Mouse (Mus musculus) lung, adult 2 months (tissue): ENCODE data around the gene Card6.

ENCODE experiments used
- CTCF ChIP-seq: fragments of 200-500 bp; IDR thresholded peaks from 2 replicates; pipeline ENCODE4 v1.5.1; 2011; ENCODE audit warnings: mild to moderate bottlenecking, low read length, control low read depth; ENCODE audit not compliant: insufficient read depth
- POLR2A ChIP-seq: fragments of 200-500 bp; IDR thresholded peaks from 2 replicates; pipeline ENCODE4 v1.6.1; 2011; ENCODE audit warnings: low read depth, mild to moderate bottlenecking, control low read depth, low read length, borderline replicate concordance; ENCODE audit errors: extremely low read depth

DNA sequence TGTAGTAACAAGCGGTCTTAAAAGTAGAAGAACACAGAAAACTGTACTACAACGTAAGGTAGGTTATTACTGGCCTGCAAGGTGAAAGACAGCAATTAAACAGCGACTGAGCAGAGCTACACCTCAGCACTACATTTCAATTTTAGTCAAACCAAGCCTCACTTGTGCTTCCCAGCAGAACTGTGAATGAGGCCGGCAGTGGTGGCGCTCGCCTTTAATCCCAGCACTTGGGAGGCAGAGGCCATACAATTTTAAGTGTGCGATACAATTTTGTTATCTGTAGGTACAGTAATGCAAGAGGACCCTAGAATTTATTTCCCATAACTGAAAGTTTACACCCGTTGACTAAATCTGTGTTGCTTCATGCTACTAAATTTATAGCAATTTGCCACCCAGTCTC is 6.8 kb upstream of the Card6 start:
- no peak for TF ChIP-seq CTCF
- TF ChIP-seq POLR2A: no peak
